Mouse (Mus musculus) cerebellum, adult 11-12 months (tissue): Measurements from ENCODE around the gene Wdr46.

Experiments used
- DNase-seq: peaks from one replicate; pipeline ENCODE4 v3.0.0; 2022

The Wdr46 gene

GRCm38 (mm10) chr17:33953310-33953709 lies 12.8 kb downstream of the Wdr46 start:
- no peak for DNase-seq

- no peak for DNase-seq
These were observed 13.6 kb downstream of the Wdr46 start for GRCm38 (mm10) chr17:33953961-33954565.

- DNase-seq = no peak
These were observed 14.4 kb downstream of the Wdr46 start for GRCm38 (mm10) chr17:33954646-33955554.

- peak; percentile 98 for DNase-seq
These were observed 15.2 kb downstream of the Wdr46 start, which contains the start of the genes Vps52 and Rps18 for GRCm38 (mm10) chr17:33955555-33956214. Gene Vps52 (plus strand): TSS chr17:33955812. Gene Rps18 (minus strand): TSS chr17:33956001.

GRCm38 (mm10) chr17:33956336-33956735 lies 15.9 kb downstream of the Wdr46 start:
- DNase-seq = no peak

GRCm38 (mm10) chr17:33957493-33957892 lies 17.0 kb downstream of the Wdr46 start:
- no peak for DNase-seq

- no peak for DNase-seq
These were observed 18.0 kb downstream of the Wdr46 start for GRCm38 (mm10) chr17:33958451-33958850.

- no peak for DNase-seq
These were observed 18.7 kb downstream of the Wdr46 start for GRCm38 (mm10) chr17:33959135-33959534.

- DNase-seq = no peak
These were observed 19.5 kb downstream of the Wdr46 start for GRCm38 (mm10) chr17:33959948-33960347.

GRCm38 (mm10) chr17:33962876-33963275 lies 22.4 kb downstream of the Wdr46 start:
- DNase-seq = no peak

- DNase-seq = no peak
These were observed 24.8 kb downstream of the Wdr46 start for GRCm38 (mm10) chr17:33965082-33965845.

GRCm38 (mm10) chr17:33965846-33966550 lies 25.5 kb downstream of the Wdr46 start:
- no peak for DNase-seq

- peak; percentile 65 for DNase-seq
These were observed 28.0 kb downstream of the Wdr46 start for GRCm38 (mm10) chr17:33968489-33968888.

GRCm38 (mm10) chr17:33968927-33969326 lies 28.5 kb downstream of the Wdr46 start:
- DNase-seq = no peak

- DNase-seq = no peak
These were observed 28.9 kb downstream of the Wdr46 start for GRCm38 (mm10) chr17:33969394-33969793.

GRCm38 (mm10) chr17:33972691-33973090 lies 32.2 kb downstream of the Wdr46 start:
- no peak for DNase-seq

GRCm38 (mm10) chr17:33973572-33973971 lies 33.1 kb downstream of the Wdr46 start:
- no peak for DNase-seq

- DNase-seq = peak; percentile 51
These were observed 37.5 kb downstream of the Wdr46 start for GRCm38 (mm10) chr17:33977861-33978557.

GRCm38 (mm10) chr17:33978631-33979031 lies 38.2 kb downstream of the Wdr46 start:
- peak; percentile 90 for DNase-seq

- DNase-seq = no peak
These were observed 39.1 kb downstream of the Wdr46 start for GRCm38 (mm10) chr17:33979512-33980050.
